Mouse (Mus musculus) adrenal gland, adult 2 months (tissue): ENCODE measurements at regions not wholly inside any gene's neighbourhood (a gene's known extent, or its start where the extent isn't known, plus 50 kb on each side); places are given as distances from the start of the nearest gene placed in this dataset.

Source experiments
- DNase-seq: peaks from one replicate; pipeline ENCODE4 v3.0.0; 2021

- no peak for DNase-seq
Measured at GRCm38 (mm10) chr11:48133335-48133734, 144.6 kb upstream of the Sgcd start.

- DNase-seq = no peak
Measured at GRCm38 (mm10) chr11:48098063-48098462, 109.3 kb upstream of the Sgcd start.

- no peak for DNase-seq
Measured at GRCm38 (mm10) chr11:48097455-48097854, 108.7 kb upstream of the Sgcd start.

- DNase-seq = peak; percentile 60
Measured at GRCm38 (mm10) chr11:48067072-48067471, 78.3 kb upstream of the Sgcd start.

- no peak for DNase-seq
Measured at GRCm38 (mm10) chr11:48063719-48064118, 75.0 kb upstream of the Sgcd start.

- no peak for DNase-seq
Measured at GRCm38 (mm10) chr11:48061501-48061900, 72.7 kb upstream of the Sgcd start.

GRCm38 (mm10) chr11:48051156-48051866 is 62.5 kb upstream of the Sgcd start:
- DNase-seq = no peak

- DNase-seq = no peak
Measured at GRCm38 (mm10) chr11:48048311-48048710, 59.5 kb upstream of the Sgcd start.
